Mouse (Mus musculus) testis, adult 2 months (tissue): Measurements from ENCODE around the gene Asb16.

Source experiments
- CTCF ChIP-seq: fragments of 200-500 bp; IDR thresholded peaks from 2 replicates; pipeline ENCODE4 v1.5.1; 2012; ENCODE audit warnings: low read depth, mild to moderate bottlenecking, inconsistent platforms, low read length, moderate library complexity; ENCODE audit not compliant: control insufficient read depth, insufficient read depth, insufficient replicate concordance
- POLR2A ChIP-seq: fragments of 200-500 bp; IDR thresholded peaks from 2 replicates; pipeline ENCODE4 v1.6.1; 2012; ENCODE audit warnings: low read depth, mild to moderate bottlenecking, inconsistent platforms, low read length, moderate library complexity; ENCODE audit not compliant: control insufficient read depth

GRCm38 (mm10) chr11:102258095-102258494, 10.4 kb upstream of the Asb16 start:
- TF ChIP-seq CTCF (no peak), POLR2A (no peak)
